Mouse (Mus musculus) gastrocnemius, postnatal 25 days (tissue): Measurements from ENCODE around the gene Slc1a5. TPM values are rescaled to one million over a fixed set of nuclear protein-coding genes. Genes with fewer than 3 reads are reported as not detected.

ENCODE experiments used
- DNase-seq: peaks from one replicate; pipeline ENCODE4 v3.0.0; 2022
- total RNA-seq, 2 experiments: library from RNA; stranded (reverse); gene quantifications; 1 replicate in 1 of 2; 2 replicates in 1 of 2; pipeline ENCODE4 v1.2.3; 2021

Gene Slc1a5
- total RNA-seq, 2 experiments from 2014 or later = 14.2 to 47.4 TPM

DNA sequence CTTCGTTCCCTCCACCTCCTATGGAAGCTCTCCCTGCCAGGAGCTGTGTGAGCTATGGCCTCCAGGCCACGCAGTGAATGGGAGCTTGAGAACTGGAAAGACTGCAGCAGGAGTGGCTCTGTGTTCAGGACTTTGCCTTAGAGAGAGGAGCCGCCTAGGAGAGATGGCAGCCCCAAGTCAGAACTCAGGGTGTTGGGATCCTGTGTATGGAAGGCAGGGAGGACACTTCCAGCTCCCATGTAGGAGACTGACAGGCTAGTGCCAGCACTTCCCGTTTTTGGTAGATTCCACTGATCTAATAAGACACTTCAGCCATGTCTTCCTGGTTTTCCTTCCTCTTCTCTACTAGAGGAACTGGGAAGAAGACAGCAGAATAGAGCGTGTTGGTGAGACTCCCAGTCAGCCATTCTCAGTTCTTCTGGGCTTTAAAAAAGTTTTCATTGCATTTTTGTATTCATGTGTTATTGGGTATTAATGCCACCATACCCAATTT is 39.2 kb downstream of the Slc1a5 start:
- no peak for DNase-seq

DNA sequence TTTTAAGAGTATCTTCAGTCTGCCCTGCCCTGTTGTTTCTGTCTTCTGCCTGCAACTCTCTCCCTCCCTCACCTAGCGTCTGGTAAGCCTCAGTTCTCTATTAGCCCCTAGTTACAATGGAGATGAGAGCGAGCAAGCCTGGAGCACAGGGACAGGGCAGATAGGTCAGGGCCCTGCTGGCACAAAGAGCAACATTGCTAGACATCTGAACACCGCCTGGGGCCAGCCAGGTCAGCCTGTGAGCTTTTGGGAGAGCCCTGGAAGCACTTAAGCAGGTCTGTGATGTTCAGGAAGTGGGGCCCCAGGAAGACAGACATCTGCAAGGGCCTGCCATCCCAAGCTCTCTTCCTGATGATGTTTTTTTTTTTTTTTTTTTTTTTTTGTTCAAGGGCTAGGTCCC is 40.0 kb downstream of the Slc1a5 start:
- no peak for DNase-seq

DNA sequence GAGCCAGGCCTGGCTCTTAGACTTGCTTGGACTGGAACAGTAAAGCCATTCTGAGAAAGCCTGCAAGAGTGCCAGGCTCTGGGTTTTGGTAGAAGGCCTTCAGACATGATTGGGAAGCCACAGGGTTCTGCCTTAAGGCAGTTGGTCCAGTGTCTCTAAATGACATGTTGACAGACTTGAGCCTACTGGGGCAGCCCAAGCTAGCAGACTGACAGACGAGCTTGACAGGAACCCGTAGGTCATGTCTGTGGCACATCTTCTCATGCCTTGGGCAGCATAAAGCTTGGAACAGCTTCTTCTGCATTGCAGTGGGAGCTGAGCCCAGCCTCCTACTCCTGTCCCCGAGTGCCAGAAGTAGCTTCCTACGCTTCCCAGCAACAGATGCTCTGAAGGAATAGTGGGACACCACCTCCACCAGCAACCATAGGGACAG is 40.5 kb downstream of the Slc1a5 start:
- DNase-seq = no peak

DNA sequence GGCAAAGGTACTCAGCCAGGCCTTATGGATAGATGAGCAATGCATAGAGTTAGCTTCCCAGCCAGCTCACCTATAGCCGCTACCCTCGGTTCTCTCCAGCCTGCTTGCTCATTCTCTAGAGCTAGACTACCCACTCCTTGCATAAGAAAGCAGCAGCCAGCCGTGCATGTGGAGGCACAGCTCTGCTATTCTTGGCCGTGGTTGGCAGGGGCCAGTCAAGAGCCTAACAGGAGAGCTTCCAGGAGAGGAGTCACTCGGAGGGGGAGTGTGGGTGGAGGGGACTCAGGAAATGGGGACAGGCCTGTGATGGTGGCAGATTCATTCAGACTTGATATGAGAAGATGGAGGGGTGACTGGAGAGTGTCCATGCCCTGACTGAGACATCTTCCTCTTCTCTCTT is 42.6 kb downstream of the Slc1a5 start:
- no peak for DNase-seq

DNA sequence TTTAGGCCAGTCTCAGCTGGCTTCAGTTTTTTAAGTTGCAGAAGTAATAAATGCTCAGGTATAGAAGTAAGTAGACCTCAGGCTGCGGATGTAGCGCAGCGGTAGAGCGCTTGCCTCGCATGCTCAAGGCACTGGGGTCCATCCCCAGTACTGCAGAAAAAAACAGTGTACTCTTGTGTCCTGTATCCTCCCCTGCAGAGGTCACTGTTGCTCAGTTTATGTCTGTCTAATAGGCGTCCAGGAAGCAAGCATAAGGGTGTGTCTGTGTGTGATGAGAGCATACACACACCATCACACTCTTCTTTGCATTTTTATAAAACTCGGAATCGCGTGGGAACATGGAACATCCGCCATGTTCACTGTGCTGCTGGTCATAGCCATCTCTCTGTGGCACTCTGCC is 44.6 kb downstream of the Slc1a5 start:
- no peak for DNase-seq

DNA sequence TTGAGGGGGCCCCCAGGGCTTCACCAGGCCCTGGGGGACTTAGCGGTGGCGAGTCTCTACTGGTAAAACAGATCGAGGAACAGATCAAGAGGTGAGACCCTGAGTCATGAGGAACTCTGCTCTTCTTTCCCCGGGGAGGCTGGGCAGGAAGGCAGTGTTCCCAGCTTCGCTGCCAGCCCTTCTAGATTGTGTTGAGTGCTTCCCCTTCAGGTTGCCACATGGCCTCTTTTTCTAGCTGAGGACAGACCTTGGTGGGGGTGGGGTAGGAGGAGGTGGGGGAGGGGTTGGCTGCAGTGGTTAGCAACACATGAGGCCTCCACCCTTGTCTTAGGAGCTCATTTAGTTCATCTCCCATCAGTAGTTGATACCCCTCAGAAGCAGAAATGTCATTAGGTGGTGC is 45.4 kb downstream of the Slc1a5 start:
- no peak for DNase-seq

DNA sequence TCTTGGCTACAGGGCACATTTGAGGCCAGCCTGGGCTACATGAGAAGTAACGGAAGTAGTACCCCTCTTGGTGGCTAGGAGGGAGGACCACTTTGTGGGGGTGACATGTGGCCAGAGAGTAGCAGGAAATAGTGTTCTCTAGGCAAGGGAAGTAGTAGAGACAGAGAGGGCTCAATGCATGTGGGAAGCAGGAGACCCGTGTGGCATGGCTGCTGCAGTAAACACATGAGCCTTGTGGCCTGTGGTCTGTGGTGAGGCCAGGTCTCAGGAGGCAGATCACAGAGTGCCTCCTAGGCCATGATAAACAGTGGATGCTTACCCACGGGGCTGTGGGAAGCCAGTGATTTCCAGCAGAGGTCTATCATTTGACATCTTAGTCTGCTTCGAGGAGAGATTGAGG is 46.1 kb downstream of the Slc1a5 start:
- DNase-seq = no peak

DNA sequence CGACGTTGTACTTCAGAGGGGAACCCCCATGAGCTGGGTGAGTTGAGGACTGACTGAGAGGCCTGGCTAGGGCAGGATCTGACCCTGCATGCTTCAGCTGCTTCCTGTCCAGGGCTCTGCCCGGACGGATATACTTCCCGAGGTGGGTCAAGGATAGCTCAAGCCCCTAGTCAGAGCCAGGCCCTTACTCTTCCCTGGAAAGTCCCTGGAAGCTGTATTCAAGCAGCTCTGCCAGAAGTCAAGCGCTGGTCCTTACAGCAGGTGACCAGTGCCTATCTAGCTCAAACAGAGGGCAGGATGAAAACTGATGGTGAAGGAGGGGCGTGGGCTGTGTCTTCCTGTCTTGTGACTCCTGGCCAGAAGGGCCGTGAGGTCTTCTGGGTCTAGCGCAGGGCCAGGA is 49.3 kb downstream of the Slc1a5 start:
- DNase-seq = no peak

DNA sequence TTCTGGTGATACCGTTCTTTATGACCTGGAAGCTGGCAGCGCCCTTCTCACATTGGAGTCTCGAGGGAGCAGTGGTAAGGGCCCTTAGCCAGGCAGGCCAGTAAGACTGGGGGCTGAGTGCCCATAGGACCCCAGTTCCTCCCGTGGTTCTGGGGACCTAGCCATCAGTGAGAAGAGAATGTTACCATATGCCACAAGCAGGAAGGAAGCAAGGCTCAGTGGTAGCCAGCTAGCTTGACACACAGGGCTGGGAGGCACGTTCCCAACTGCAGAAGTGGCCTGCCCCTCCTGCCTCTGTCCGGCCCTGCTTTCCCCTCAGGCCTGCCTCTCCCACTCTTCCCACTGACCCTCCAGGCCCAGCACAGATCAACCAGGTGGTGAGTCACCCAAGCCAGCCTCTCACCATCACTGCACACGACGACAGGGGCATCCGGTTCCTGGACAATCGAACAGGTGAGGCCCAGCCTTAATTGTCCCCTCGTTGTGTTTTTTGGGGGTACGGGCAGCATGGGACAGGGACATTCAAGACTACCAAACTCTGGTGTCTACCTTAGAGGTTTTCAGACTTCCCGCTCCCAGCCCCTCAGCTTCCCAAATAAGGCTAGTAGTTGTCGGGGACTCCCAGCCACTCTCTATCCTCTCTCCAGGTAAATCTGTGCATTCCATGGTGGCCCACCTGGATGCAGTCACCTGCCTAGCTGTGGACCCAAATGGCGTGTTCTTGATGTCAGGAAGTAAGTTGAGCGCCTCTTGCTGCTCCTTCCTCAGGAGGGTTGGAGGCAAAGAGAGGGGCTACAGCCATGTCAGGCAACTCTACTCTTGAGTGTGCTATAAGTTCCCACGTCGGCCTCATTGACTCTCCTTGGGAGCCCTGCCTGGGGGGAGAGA is 57.0 kb downstream of the Slc1a5 start:
- DNase-seq = no peak

DNA sequence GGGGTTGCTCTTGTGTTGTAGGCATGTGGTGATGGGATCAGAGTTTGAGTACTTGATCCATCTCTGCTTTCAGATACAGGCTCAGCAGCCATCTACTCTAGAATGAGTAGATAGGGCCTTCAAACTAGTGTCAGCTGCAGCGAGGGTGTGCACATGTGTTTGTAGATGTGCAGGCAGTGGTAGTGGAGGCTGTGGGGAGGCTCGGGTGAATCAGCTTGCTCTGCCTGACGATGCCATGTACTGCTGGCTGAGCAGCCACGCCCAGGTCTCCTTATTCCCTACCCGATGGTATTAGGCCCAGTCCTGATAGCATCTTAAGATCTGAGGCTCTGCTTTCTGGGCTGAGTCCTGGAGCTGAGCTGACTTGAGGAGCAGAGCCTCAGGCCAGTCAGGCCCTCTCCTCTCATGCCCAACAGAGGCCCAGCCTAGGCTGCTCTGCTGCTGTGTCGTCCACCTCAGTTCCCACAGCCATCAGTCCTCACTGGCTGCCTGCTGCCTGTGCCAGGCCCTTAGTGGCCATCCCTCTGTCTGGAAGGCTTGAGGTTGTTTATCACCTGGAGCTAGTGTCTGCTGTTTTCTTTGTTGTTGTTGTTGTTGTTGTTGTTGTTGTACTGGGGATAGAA is 57.8 kb downstream of the Slc1a5 start:
- no peak for DNase-seq

DNA sequence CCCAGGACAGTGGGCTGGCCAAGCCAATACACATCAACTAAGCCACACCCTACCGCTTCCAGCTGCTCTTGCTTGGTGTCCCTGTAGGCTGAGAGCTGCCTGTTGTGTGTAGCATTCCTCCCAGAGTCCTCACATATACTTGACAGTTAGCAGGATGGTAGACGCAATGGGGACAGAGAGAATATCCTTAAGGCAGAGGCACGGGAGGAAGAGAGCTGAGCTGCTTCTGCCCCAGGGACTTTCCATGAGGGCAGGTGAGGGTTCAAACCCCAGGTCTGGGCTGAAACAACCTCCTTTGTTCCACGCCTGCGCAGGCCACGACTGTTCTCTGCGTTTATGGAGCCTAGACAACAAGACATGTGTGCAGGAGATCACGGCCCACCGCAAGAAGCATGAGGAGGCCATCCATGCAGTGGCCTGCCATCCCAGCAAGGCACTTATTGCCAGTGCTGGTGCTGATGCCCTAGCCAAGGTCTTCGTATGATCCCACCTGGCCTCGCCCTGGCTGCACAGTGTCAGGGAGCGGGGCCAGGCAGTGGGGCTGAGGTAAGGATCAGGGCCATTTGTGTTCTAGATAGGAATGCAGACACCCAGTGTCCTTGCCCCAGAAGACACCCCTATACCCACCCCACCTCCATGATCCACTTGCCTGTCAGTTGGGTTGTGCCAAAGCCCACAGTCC is 58.4 kb downstream of the Slc1a5 start:
- no peak for DNase-seq

DNA sequence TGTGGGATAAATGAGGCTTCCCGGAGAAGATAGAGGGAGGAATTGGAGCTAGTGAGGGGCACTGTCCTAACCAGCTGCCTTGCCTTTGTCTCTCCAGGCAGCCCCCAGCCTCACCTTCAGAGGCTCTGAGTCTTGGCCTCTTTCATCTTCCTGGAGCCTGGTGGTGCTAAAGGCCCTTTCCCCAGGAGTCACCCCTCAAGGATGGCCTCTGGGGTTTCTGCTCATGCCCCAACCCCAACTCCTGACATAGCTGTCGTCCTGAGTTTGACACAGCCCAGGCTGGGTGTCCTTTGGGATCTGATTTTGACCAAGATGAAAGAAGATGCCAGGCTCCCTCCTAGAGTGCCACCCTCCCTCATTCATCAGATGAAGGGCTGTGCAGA is 59.0 kb downstream of the Slc1a5 start:
- DNase-seq = no peak

DNA sequence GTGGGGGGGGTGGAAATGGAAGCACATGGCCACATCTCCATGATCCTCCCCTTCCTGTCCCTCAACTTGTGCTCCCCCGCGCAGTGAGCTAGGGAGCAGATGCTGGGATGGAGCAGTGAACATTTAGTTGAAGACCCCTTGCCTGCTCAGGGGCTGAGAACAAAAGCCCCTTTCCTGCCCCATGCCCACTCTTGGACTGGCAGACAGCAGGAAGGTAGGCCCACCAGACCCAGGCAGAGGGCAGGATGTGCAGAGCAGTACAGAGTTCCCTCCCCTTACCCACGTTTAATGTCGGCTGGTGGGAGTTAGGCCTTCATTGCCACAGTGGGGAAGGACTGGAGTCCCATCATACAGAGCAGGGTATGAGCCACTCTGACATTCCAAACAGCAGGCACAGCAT is 59.9 kb downstream of the Slc1a5 start:
- DNase-seq = no peak

DNA sequence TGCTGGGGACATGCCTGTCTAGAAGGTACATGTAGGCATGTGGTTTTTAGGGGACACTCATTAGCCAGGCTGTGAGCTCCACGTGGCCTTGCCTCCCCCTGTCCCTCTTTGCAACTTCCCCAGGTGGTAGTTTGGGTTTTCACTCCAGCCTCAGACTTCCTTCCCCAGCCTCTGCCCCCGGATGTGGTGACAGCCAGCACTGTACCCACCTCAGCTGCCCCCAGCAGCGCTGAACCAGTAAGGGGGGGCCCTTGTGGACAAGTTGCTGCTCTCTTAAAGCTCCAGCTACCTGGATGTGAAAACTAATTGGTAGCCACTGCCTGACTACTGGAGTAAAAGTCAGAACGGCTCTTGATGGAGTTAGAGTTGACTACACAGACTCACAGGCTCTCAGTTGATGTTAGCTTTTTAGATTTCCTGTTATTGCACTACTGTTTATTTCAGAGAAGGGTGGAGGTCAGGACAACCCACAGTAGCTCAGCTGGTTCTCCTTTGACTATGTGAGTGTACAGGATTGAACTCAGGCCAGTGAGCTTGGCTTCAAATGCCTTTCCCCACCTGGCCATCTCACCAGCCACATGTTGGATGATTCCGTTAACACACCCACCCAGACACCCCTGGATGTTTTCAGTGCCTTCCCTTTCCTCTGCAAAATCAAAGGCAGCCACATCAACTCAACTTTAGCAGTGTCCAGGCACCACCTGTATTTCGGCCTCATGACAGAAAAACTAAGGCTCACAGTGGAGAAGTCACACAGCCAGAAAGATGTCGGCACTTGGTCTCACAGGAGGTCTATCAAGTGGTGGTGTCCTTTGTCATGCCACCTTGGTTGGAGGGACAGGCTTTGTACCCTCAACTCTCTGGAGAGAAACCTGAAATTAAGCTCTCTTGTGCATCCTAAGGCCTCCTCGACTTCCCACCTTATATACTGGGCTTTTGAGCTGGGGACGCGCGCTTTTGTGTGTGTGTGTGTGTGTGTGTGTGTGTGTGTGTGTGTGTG is 60.7 kb downstream of the Slc1a5 start:
- DNase-seq = no peak

DNA sequence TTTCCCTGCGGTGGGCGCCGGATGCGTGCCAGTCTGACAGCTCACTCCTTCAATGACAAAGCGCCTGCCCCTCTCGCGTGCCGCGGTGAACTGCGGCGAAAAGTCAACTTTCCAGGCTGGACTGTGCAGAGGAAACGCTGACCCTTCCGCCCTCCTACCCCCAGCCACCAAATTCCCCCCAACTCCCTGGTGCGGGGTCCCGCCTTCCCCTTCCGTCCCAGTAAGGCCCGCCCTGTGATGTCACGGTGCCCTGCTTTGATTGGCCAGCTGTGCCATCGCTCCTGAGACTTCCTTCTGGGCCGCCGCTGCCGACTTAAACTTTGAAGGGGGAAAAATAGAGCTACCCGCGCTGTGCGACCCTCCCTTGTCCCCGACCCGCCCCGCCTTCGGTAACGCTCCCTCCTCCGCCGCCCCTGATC is 61.5 kb downstream of the Slc1a5 start, which contains the start of gene Prkd2:
Gene Prkd2, plus strand, starts transcription at position 258 of the 419 bp plus-strand sequence.
- peak; percentile 89 for DNase-seq

DNA sequence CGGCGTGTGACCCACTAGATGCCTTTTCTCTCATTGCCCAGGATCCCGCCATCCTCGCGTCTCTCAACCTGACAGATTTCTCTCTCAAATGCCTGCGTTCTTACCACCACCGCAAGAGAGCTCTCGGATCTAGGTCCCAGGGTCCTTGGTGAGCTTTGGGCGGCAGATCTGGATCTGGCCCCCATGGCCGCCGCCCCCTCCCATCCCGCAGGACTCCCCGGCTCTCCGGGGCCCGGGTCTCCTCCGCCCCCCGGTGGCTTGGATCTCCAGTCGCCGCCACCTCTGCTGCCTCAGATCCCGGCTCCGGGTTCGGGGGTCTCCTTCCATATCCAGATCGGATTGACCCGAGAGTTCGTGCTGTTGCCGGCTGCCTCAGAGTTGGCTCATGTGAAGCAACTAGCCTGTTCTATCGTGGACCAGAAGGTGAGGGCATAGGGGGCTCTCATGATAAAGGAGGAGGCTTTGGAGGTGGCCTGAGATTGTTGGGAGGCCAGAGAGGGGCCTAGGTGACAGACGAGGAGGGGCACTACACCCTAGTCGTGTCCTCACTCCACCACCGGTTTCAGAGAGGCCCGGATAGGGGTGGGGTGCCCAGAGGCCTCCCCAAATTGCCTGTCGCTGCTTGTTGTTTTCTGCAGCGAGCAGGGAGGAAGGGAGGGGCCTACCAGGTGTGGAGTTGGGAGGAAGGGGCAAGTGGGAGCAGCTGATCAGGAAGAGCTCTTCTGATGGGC is 62.5 kb downstream of the Slc1a5 start:
- DNase-seq = peak; percentile 45

DNA sequence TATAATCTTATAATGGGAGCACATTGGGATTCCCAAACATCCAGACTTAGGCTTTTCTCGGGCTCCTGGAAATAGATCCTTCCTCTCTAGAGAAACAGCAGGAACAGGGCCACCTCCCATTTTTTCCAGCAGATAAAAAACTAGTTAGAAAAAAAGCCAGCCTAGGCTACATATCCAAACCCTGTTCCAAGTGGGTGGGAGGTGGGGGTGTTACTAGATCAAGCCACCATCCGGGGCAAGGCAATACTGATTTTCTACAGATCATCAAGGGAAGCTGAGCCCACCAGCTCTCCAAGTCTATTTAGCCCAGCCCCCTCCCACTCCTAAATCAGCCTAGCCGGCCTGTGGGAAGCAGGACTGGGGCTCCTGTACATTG is 63.5 kb downstream of the Slc1a5 start:
- DNase-seq = no peak

DNA sequence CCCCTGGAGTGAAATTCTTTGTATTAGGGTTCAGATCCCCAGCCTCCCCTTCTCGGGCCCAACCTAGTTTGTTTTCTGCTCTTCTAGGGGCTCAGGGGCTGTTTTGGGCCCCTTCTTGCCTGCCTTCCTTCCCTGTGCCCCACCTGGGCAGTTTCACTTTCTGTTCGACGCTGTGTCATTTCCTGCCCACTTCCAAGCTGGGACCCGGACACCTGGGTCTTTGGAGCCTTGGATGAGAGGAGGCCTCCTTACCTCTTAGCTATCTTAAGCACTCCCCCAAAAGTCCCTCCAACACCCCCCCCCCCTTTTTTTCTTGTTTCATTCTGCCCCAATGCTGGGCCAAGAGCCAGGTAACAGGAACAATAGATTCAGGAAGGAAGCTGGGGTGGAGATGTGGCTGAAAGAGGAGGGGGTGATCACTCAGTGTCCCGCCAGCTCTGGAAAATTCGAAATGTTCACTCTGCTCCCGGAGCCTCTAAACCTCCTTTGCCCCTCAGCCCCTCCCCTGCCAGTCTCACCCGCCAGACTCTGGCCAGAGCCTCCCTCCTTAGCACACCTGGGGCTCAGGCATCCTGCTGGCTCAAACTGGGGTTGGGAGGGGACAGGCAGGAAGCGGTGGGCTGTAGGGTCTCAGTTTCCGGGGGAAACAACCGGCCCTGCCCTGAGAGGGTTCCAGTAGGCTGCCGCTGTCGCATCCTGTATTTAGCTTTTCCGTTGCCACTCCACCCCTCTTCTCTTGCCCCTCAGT is 64.1 kb downstream of the Slc1a5 start:
- peak; percentile 67 for DNase-seq

DNA sequence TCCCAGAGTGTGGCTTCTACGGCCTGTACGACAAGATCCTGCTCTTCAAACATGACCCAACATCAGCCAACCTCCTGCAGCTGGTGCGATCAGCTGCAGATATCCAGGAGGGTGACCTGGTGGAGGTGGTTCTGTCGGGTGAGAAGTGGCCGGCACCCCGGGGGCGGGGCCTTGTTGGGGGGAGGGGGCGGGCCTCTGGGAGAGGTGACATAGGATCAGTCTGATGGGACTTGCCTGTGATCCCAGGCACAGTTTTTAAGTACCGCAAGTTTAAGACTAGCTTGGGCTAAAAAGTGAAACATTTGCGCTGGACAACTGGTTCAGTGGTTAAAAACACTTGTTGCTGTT is 64.7 kb downstream of the Slc1a5 start:
- no peak for DNase-seq

DNA sequence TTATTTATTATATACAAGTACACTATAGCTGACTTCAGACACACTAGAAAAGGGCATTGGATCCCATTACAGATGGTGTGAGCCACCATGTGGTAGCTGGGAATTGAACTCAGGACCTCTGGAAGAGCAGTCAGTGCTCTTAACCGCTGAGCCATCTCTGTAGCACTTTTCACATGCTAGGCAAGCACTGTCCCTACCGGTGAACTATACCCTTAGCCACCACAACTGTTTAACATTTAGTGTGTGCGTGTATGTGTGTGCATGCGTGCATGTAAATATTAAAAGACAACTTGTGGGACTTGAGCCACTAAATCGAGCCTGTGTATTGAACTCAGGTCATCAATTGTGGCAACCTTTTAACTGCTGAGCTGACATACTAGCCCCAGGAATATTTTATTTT is 65.6 kb downstream of the Slc1a5 start:
- DNase-seq = no peak
